Mouse (Mus musculus) cerebellum, adult 9-10 months (tissue): Measurements from ENCODE around the gene Samd1.

Experiments used
- DNase-seq: peaks from one replicate; pipeline ENCODE4 v3.0.0; 2022

Samd1 gene

GRCm38 (mm10) chr8:84012499-84013165, 15.2 kb downstream of the Samd1 start:
- DNase-seq = no peak

GRCm38 (mm10) chr8:84015833-84016232, 18.4 kb downstream of the Samd1 start:
- no peak for DNase-seq

- no peak for DNase-seq
Measured at GRCm38 (mm10) chr8:84019738-84020137, 22.3 kb downstream of the Samd1 start.

GRCm38 (mm10) chr8:84021096-84021495, 23.6 kb downstream of the Samd1 start, which contains the start of gene Palm3:
TSS of gene Palm3 (plus strand) at chr8:84021471.
- no peak for DNase-seq

- DNase-seq = no peak
Measured at GRCm38 (mm10) chr8:84021569-84021968, 24.1 kb downstream of the Samd1 start.

- no peak for DNase-seq
Measured at GRCm38 (mm10) chr8:84023085-84023484, 25.6 kb downstream of the Samd1 start.

- DNase-seq = no peak
Measured at GRCm38 (mm10) chr8:84023631-84024030, 26.2 kb downstream of the Samd1 start.

GRCm38 (mm10) chr8:84024171-84024570, 26.7 kb downstream of the Samd1 start:
- DNase-seq = peak; percentile 27

GRCm38 (mm10) chr8:84025863-84026262, 28.4 kb downstream of the Samd1 start:
- no peak for DNase-seq

- no peak for DNase-seq
Measured at GRCm38 (mm10) chr8:84027449-84027848, 30.0 kb downstream of the Samd1 start.

GRCm38 (mm10) chr8:84029272-84029671, 31.8 kb downstream of the Samd1 start:
- DNase-seq = no peak

- DNase-seq = no peak
Measured at GRCm38 (mm10) chr8:84032777-84033176, 35.3 kb downstream of the Samd1 start.

GRCm38 (mm10) chr8:84038015-84038414, 40.5 kb downstream of the Samd1 start:
- no peak for DNase-seq

- peak; percentile 79 for DNase-seq
Measured at GRCm38 (mm10) chr8:84039050-84039449, 41.6 kb downstream of the Samd1 start.

GRCm38 (mm10) chr8:84042066-84042947, 44.8 kb downstream of the Samd1 start, which contains the start of gene Il27ra:
TSS of gene Il27ra (minus strand) at chr8:84042589.
- DNase-seq = peak; percentile 33

- no peak for DNase-seq
Measured at GRCm38 (mm10) chr8:84042948-84043342, 45.5 kb downstream of the Samd1 start.

- no peak for DNase-seq
Measured at GRCm38 (mm10) chr8:84044103-84044502, 46.6 kb downstream of the Samd1 start.

GRCm38 (mm10) chr8:84044900-84045299, 47.4 kb downstream of the Samd1 start, which contains the start of gene Rln3:
TSS of gene Rln3 (minus strand) at chr8:84045000.
- no peak for DNase-seq

- no peak for DNase-seq
Measured at GRCm38 (mm10) chr8:84046505-84046904, 49.0 kb downstream of the Samd1 start.

- DNase-seq = no peak
Measured at GRCm38 (mm10) chr8:84048171-84048570, 50.7 kb downstream of the Samd1 start.
